Mouse (Mus musculus): ENCODE measurements around the gene Apoc2.

Apoc2 gene

GRCm38 (mm10) chr7:19677872-19678271 lies at the start of gene Apoc2:
Gene Apoc2 (minus strand): TSS chr7:19677941.
- no peak for DNase-seq (ENCODE audit: low spot score in 2 of 2)

GRCm38 (mm10) chr7:19726541-19726940 lies 48.8 kb upstream of the Apoc2 start:
- DNase-seq (ENCODE audit: low spot score in 2 of 2) = no peak

DNA sequence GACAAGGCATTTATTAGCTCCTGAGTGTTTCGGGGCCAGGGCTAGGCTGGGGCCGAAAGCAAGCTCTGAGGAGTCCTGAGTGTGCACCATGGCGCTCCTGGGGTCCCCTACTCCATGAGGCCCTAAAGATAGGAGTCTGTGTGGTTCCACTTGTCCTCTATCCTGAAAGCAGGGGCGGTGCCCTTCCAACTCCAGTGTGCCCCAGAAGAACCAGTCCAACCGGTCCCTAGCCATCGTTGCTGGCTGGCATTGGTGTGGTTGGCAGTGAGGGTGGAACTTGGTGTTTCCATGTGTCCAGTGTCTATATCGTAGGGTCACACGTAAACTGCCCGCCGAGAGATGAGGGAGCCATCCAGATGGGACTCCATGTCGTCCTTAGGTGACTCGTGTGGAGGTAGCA lies 46.4 kb upstream of the Apoc2 start:
- DNase-seq (ENCODE audit: low spot score in 2 of 2) = no peak

DNA sequence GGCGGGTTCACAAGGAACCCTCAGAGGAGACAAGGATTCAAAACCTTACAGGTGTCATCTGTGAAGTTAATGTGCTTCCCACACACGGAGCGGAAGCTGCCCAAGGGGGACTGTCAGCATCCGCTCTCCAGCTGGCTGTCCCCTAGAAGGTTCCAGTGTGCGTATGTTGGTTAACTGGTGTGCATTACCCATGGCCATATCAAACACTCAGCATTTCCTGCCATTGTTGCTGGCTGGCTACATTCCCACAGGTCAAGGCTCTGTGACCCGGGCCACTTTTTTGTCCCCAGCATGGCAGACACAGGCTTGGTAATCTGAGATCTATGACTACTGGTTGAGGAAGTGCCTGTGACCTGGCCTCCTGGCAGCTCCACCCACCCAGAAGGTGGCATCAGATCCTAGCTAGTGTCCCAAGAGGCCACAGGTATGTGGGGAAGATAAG lies 45.0 kb upstream of the Apoc2 start:
- DNase-seq (ENCODE audit: low spot score in 2 of 2) = no peak

- no peak for DNase-seq (ENCODE audit: low spot score in 2 of 2)
Measured at GRCm38 (mm10) chr7:19719200-19719599, 41.5 kb upstream of the Apoc2 start.

GRCm38 (mm10) chr7:19718297-19718952 lies 40.7 kb upstream of the Apoc2 start:
- DNase-seq (ENCODE audit: low spot score in 2 of 2) = no peak

DNA sequence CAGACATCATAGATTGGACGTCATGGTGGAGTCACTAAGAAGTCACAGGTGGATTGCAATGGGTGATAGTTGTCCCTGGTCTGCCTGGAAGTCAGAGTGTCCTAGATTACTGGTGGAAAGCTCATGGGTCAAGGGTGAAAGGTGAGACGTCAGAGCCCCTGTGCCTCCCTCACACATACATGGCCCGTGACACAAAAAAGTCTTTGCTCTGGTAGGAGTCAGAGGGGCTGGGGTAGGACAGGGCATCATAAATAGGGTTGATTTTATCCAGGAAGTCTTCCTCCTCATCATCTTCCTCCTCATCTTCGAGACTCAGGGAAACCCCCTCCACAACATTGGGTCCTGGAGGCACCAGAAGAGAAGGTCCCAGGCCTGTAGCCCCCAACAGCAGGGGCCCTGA lies 39.6 kb upstream of the Apoc2 start:
- DNase-seq (ENCODE audit: low spot score in 2 of 2) = no peak

GRCm38 (mm10) chr7:19716822-19717221 lies 39.1 kb upstream of the Apoc2 start:
- DNase-seq (ENCODE audit: low spot score in 2 of 2) = no peak

- DNase-seq (ENCODE audit: low spot score in 2 of 2) = no peak
Measured at GRCm38 (mm10) chr7:19716055-19716682, 38.4 kb upstream of the Apoc2 start.

DNA sequence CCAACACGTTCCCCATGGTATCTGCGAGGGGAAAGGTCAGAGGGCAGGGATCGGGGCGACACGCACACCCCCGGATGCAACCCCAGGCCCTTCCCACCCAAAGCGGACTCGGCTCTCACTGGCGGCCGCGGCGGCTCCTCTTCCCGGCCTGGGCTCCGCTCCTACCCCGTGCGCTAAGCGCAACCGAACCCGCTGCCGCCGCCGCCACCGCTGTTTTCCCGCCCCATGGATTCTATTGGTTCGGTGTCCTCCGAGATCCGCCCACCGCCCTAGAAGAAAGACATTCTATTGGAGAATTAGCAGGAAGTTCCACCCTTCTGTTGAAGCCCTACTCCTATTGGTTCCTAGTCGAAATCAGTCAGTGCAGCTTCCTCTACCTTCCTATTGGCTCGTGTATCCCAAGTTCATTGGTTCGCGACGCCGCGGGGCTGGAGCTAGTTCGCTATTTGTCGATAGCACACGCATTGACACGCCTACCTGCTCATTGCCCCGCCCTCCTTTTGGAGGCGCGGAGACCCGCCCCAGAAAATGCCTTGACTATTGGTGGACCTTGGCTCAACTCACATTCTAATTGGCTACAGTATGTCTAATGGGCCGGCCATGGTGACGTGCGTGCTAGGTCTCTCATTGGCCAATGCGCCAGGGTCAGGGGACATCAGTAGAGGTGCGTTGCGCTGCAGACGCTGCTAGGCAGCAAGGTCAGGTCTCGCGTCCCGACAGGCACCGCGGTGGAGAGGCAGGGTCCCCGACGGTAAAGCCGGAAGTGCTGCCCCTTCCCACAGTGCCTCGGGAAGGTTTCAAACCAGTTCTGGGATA lies 37.7 kb upstream of the Apoc2 start, which contains the start of gene Tomm40:
TSS of gene Tomm40 (minus strand) at position 200 of the 816 bp plus-strand sequence.
- DNase-seq (ENCODE audit: low spot score in 2 of 2) = peak; percentile 100

GRCm38 (mm10) chr7:19714836-19715235 lies 37.1 kb upstream of the Apoc2 start:
- DNase-seq (ENCODE audit: low spot score in 2 of 2) = no peak

GRCm38 (mm10) chr7:19713598-19713997 lies 35.9 kb upstream of the Apoc2 start:
- DNase-seq (ENCODE audit: low spot score in 2 of 2) = no peak

DNA sequence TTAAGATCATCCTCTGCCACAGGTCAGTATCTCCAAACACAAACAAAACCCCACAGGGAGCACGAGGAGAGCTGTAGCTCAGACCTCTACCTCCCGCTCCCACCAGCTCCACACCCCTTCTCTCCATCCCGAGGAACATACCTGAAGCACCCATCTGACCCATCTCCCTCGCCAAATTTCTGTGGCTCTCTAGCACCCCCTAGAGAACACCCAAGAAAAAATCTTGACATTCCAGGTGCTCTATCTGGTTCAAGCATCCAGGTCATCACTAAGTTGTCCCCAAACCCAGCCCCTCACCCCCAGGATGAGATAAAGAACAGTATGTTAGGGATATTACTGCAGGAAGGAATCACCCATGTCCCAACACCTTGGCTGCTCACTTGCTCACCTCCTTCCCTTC lies 35.5 kb upstream of the Apoc2 start:
- no peak for DNase-seq (ENCODE audit: low spot score in 2 of 2)

DNA sequence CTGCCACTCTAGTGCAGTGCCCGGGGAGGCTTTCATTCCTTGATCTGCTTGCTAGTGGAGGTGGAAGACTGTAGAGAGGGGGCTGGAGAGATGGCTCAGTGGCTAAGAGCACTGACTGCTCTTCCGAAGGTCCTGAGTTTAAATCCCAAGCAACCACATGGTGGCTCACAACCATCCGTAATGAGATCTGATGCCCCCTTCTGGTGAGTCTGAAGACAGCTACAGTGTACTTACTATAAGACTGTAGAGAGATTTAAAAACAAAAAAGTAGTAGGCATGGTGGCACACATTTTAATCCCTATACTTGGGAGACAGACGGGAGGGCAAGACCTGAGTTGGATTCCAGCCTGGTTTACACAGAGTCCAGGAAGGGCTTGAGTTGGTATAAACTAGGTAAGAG lies 34.7 kb upstream of the Apoc2 start:
- no peak for DNase-seq (ENCODE audit: low spot score in 2 of 2)

- no peak for DNase-seq (ENCODE audit: low spot score in 2 of 2)
Measured at GRCm38 (mm10) chr7:19710650-19711049, 32.9 kb upstream of the Apoc2 start.

- DNase-seq (ENCODE audit: low spot score in 2 of 2) = no peak
Measured at GRCm38 (mm10) chr7:19705271-19705670, 27.5 kb upstream of the Apoc2 start.

DNA sequence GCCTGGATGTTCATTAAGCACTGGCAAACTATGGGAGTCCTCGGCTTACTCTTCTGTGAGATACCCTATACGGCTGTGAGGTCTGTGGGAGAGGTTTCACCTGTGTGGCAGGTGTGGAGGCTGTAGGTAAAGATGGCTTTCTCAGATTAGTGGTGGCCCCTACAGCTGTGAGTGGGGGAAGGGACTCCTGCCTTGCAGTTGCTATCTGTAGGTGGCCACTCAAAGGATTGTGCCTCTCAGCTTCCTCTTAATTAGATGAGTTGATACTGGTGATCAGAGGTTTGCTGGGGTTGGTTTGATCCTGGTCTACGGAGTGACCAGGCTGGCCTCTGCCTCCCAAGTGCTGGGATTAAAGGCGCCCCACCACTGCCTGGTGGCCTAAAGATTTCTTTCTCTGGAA lies 26.7 kb upstream of the Apoc2 start:
- DNase-seq (ENCODE audit: low spot score in 2 of 2) = no peak

DNA sequence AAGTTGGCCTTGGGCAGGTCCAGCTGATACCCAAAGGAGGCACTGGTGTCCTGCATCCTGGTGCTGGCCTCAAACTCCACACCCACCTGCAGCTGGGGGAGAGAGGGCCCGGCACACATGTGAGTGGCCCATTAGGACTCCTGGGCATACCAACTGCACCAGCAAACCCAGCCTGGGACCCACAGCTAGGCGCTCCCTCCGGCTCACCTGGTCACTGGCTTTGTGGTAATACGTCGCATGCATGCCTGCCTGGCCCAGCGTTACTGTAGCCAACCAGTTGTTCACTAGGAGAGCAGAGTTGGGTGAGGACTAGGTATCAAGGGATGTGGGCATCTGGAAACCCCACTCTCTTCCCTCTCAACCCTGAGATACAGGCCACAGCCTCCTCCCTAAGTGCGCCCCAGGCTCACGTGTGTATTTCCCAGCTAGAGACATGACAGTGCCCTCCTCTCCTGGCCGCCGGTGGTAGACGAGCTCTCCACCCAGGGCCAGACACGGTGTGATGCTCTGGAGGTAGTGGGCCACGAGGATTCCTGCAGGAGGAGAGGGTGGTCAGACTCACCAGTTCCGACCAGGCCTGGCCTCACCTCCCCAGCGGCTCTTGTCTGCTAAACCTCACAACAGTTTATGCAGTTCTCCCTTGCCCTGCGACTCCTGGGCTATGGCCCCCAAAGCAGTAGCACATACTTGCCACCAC lies 25.3 kb upstream of the Apoc2 start:
- DNase-seq (ENCODE audit: low spot score in 2 of 2) = no peak

DNA sequence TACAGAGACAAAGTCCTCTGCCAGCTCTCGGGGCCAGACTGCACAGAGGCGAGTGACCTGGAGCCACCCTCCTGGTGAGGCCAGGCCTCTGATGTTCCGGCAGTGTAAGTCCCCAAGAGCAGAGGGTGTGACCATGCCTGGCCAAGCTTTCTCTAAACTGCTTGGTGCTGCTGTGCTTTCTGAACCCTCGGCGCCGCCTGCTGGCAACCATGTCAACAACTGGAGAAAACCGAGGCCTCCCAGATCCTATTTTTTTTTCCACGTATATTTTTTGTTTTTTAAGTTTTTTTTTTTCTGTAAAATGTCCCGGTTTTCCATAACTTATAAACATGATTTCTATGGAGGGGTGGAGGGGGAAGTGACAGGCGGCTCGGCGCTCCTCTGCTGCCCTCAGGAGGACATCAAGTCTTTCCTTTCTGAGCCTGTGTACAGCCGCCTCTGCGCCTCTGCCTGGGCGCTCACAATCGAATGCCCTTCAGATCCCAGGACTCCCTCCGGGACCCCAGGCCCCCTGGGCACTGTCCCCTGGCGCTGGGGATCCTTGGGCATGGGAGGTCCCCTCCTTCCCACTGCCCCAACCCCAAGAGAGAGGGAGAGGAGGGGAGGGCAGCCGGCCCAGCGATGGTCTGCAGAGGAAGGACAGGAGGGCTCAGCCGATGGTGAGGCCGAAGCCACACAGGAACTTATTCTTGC lies 23.5 kb upstream of the Apoc2 start:
- peak; percentile 48 to 67 for DNase-seq (ENCODE audit: low spot score in 2 of 2)

- no peak for DNase-seq (ENCODE audit: low spot score in 2 of 2)
Measured at GRCm38 (mm10) chr7:19700299-19701068, 22.7 kb upstream of the Apoc2 start.

GRCm38 (mm10) chr7:19699827-19700148 lies 22.0 kb upstream of the Apoc2 start:
- no peak for DNase-seq (ENCODE audit: low spot score in 2 of 2)
